Mouse (Mus musculus): Measurements from ENCODE around the gene Prdx5.

Gene Prdx5

GRCm38 (mm10) chr19:6874257-6874656, 35.6 kb downstream of the Prdx5 start:
- DNase-seq: no peak

- DNase-seq: no peak
Measured at GRCm38 (mm10) chr19:6872701-6873100, 37.2 kb downstream of the Prdx5 start.

DNA sequence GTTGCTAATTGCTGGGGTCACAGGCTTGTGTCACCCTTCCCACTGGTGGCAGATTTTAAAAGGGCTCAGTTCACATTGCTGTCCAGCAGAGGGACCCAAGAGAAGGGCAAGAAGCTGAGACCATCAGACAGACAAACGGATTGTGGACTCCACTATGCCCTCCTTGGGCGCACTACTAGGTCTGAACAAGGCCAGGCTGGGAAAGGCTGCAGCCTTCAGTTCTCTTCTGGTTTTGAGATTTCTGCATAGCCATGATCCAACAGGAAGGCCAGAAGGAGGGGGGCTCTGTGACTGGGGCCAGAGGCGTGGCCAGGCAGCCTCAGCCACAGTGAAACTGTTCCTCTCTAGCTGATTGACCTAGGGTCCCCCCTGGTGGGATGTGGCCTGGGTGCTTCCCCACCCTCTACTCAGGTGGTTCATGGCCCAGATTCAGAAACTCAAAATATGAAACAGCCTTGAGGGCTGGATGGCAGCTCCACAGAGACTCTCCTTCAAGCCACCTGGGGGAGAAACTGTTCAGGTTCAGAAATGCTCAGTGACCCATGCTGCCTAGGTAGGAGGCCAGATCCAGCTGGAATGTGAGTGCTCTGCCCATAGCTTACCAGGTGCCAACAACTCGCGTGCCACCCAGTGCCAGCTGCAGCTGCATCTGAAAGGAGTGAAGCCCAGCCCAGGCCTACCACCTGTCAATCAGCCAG, 38.2 kb downstream of the Prdx5 start:
- DNase-seq: peak; percentile 64 to 79

DNA sequence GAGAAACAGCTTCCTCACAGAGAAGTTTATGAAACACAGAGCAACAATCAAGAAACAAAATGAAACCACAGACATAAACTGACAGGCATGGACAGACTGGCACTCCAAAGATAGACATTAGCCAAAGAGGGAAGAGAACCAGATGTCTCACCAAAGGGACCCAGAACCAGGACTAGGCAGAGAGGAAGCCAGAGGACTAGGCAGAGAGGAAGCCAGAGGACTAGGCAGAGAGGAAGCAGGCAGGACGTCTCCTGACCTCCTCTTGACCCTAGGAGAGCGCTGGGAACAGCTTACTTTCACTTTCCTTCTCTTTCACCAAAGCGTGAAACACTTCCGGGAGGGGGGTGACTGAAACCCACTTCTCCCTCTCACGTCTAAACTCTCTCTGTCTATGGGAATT, 40.6 kb downstream of the Prdx5 start:
- DNase-seq: peak; percentile 57 to 67

DNA sequence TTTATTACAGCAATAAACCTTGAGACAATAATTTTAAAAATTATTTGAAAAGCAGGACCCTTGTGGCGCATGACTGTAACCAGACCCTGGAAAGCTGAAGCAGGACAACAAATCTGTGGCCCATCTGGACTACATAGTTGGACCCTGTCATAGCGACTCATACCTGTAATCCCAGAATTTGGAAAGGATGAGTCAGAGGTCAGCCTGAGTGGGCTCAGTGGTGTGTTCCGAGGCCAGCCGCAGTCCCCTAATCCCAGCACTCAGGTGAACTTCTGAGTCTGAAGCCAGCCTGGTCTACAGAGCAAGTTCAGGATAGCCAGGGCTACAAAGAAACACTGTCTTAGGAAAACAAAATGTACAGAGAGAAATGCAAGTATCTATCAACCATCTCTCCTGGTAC, 48.5 kb downstream of the Prdx5 start:
- DNase-seq: no peak

GRCm38 (mm10) chr19:6860706-6861105, 49.2 kb downstream of the Prdx5 start:
- DNase-seq: no peak

GRCm38 (mm10) chr19:6859971-6860370, 49.9 kb downstream of the Prdx5 start:
- no peak for DNase-seq

DNA sequence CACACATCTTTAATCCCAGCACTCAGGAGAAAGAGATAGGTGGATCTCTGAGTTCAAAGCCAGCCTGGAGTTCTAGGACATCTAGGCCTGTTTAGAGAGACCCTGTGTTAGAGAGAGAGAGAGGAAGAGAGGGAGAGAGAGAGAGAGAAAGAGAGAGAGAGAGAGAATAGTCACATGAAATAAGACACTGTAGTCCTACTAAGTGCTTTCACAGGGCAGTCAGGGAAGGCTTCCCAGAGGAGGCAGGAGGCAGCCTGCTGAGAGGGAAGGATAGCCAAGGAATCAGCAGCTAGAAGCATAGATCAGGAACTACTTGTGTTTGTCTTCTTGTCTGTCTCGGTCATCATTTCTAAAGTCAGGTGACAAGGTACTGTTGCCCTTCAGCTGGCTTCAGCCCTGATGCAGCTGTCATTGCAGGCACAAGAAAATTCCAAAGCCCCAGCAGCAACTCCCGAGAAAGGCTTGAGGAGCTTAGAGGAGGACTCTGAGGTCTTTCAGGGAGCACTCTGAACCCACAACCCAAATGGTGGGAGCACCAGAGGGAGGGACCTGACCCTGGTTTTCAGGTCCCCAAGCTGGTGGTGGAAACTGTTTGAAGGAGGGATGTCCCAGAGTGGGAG, 50.8 kb downstream of the Prdx5 start:
- DNase-seq: no peak

DNA sequence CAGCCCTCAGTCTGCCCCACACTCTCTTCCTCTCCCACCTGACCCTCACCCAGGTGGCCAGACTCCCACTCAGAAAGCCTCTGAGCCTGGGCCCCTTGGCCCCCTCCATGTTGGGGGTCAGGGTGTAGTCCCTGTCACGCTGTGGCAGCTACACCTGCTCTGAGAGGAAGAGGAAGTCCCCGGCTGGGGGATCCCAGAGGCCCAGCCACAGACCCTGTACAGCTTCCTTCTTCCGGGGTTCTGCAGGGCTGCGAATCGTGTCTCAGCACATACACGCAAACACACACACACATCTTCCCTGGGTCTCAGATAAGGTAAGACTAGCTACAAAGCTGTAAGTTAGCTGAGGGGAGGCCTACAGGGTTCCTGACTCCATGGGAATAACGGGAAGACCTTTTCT, 51.9 kb downstream of the Prdx5 start, which contains the start of gene Ccdc88b:
TSS of gene Ccdc88b (minus strand) at position 181 of the 400 bp plus-strand sequence.
- DNase-seq: peak; percentile 84 to 92

DNA sequence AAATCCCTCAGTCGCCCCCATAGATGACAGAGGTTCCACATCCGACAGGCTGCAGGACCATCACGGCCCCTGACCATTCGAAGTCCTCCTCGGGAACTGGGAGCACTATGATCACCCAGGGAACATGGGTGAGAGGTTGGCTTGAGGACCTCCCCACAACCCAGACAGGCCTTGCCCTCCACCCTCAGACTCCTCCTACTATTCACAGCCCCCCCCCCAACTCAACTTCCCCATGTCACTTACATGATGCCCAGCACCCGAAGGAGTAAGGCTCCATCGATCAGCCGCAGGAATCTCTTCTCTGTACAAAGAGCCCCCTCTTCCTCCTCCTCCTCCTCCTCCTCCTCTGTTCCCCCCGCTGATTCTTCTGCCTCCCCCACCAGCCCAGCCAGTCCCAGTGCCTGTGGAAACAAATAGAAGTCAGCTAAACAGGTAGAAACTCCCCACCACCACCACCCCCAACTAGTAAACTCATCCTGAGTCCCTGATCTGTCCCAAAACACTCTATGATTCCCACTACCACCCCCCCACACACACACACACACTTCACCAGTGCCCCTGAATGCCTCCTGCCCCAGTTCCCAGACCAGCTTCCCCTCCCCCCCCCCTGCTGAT, 52.4 kb downstream of the Prdx5 start:
- no peak for DNase-seq

GRCm38 (mm10) chr19:6857003-6857360, 52.9 kb downstream of the Prdx5 start:
- no peak for DNase-seq
